Mouse (Mus musculus) mammary gland, adult 2 months (tissue): ENCODE results near the gene Fam117b. TPM values are rescaled to one million over a fixed set of nuclear protein-coding genes. Genes with fewer than 3 reads are reported as not detected.

Experiments used
- polyA plus RNA-seq: library from polyadenylated mRNA; depleted of rRNA; stranded (reverse); fragments of >200 nt; gene quantifications from 2 replicates; pipeline ENCODE4 v1.2.3, GENCODE M21; 2012; ENCODE audit warnings: low replicate concordance; rRNA removed

The Fam117b gene
- polyA plus RNA-seq = 7.9 and 18.1 TPM in 2 replicates

GRCm38 (mm10) chr1:59912413-59913157 is at the start of gene Fam117b:
Gene Fam117b, plus strand, starts transcription at chr1:59913006.

Other genes with a start within 250 kb of the Fam117b start
- 7.0 and 17.0 TPM in 2 replicates for gene Sumo1, start 242.2 kb upstream of the Fam117b start, polyA plus RNA-seq
- gene Nop58, start 228.0 kb upstream of the Fam117b start, polyA plus RNA-seq = 15.3 and 22.7 TPM in 2 replicates
- gene Bmpr2, start 149.6 kb upstream of the Fam117b start, polyA plus RNA-seq = 4.3 and 10.5 TPM in 2 replicates
- 0.07 and 0.36 TPM in 2 replicates for gene Ica1l, start 130.2 kb downstream of the Fam117b start, polyA plus RNA-seq
- gene Carf, start 185.2 kb downstream of the Fam117b start, polyA plus RNA-seq = 1.3 and 4.3 TPM in 2 replicates
- gene Wdr12, start 185.6 kb downstream of the Fam117b start, polyA plus RNA-seq = 2.8 and 8.8 TPM in 2 replicates